Comparison of ENCODE assay signal across 19 mouse cellular contexts in genomic region chr9:120685961-120686360, GRCm38 (mm10).
DNase-seq lines count a peak whose midpoint lies in the region; ATAC-seq lines count a peak whose summit lies in the region.
"Had no signal": no experiment of that assay in that cellular context is flagged by ENCODE, and none has a peak within 500 bp of the region (broad histone marks: within the 10 kb centered on the region; RNA-seq: fewer than 3 reads in every experiment).

No protein-coding gene starts in this region.

- H3K9ac ChIP-seq in forebrain, embryonic 11.5 days (ENCODE audit: low read length) = no peak overlapping the region
- H3K9ac ChIP-seq in forebrain, embryonic 14.5 days (ENCODE audit: low read length) = no peak overlapping the region
- H3K9ac ChIP-seq: embryonic facial prominence, embryonic 15.5 days; heart, embryonic 12.5 days had no signal

- no peak overlapping the region for H3K4me2 ChIP-seq in forebrain, embryonic 11.5 days (ENCODE audit: low read depth, low read length, severe bottlenecking)
- no peak overlapping the region for H3K4me2 ChIP-seq in forebrain, embryonic 14.5 days (ENCODE audit: low read length)
- H3K4me2 ChIP-seq: embryonic facial prominence, embryonic 15.5 days; heart, embryonic 12.5 days had no signal

- H3K36me3 ChIP-seq in forebrain, embryonic 11.5 days (ENCODE audit: control insufficient read depth, insufficient read depth, low read length) = no peaks in the 10 kb centered on the region
- H3K36me3 ChIP-seq in forebrain, embryonic 14.5 days (ENCODE audit: control insufficient read depth, insufficient read depth, low read length) = no peaks in the 10 kb centered on the region
- H3K36me3 ChIP-seq: embryonic facial prominence, embryonic 15.5 days; forebrain, embryonic 10.5 days; heart, embryonic 12.5 days had no signal

- H3K4me1 ChIP-seq in forebrain, embryonic 11.5 days (replicated peaks; ENCODE audit: control insufficient read depth, insufficient read depth, low read length) = peaks cover 8% of the 10 kb centered on the region
- peaks cover 19% of the 10 kb centered on the region for H3K4me1 ChIP-seq in forebrain, embryonic 14.5 days (ENCODE audit: control insufficient read depth, insufficient read depth, low read length)

- no peak overlapping the region for H3K27ac ChIP-seq in forebrain, embryonic 11.5 days (ENCODE audit: low read depth, low read length)
- no peak overlapping the region for H3K27ac ChIP-seq in forebrain, embryonic 14.5 days (ENCODE audit: low read depth, low read length)
- H3K27ac ChIP-seq: embryonic facial prominence, embryonic 15.5 days; forebrain, embryonic 10.5 days; heart, adult 2 months had no signal

- WGBS in forebrain, embryonic 11.5 days = 39% methylated on average over 6 of the region's 7 CpGs
- WGBS in forebrain, embryonic 14.5 days = 50% methylated on average over 6 of the region's 7 CpGs

- DNase-seq in forebrain, embryonic 11.5 days (ENCODE audit: low spot score) = peak; percentile 45
- DNase-seq in forebrain, embryonic 14.5 days (ENCODE audit: low spot score) = no peak
- peak; percentile 53 for DNase-seq in kidney, adult 9 months
- DNase-seq in kidney, postnatal 25 days = no peak
- peak; percentile 56 for DNase-seq in R1 (ENCODE audit: low read depth, low spot score)
- no peak for DNase-seq in thymus, postnatal 36 days
- DNase-seq: adrenal gland, adult 8-10 months; adrenal gland, postnatal 36 days; cerebellum, adult 2 months; cerebellum, postnatal 10 days; gastrocnemius, postnatal 10 days; heart, adult 2 months had no signal

- H3K27me3 ChIP-seq in forebrain, embryonic 11.5 days (ENCODE audit: control insufficient read depth, insufficient read depth, low read length) = no peaks in the 10 kb centered on the region
- no peaks in the 10 kb centered on the region for H3K27me3 ChIP-seq in forebrain, embryonic 14.5 days (replicated peaks; ENCODE audit: control insufficient read depth, insufficient read depth, low read length)
- H3K27me3 ChIP-seq: embryonic facial prominence, embryonic 15.5 days had no signal

- H3K4me3 ChIP-seq in forebrain, embryonic 11.5 days (ENCODE audit: low read depth, low read length) = no peak overlapping the region
- no peak overlapping the region for H3K4me3 ChIP-seq in forebrain, embryonic 14.5 days (ENCODE audit: low read depth, low read length)
- H3K4me3 ChIP-seq: embryonic facial prominence, embryonic 15.5 days; erythroblast, embryonic 14.5 days; forebrain, embryonic 10.5 days; heart, adult 2 months; heart, embryonic 12.5 days had no signal

- no peak for ATAC-seq in forebrain, embryonic 11.5 days (replicated peaks; ENCODE audit: low FRiP score)
- ATAC-seq in forebrain, embryonic 14.5 days = no peak
- ATAC-seq: forebrain, embryonic 16.5 days; hindbrain, embryonic 16.5 days; inflammation-experienced regulatory T-cells, adult 6 months had no signal

- no peaks in the 10 kb centered on the region for H3K9me3 ChIP-seq in forebrain, embryonic 11.5 days (ENCODE audit: control insufficient read depth, low read length)
- no peaks in the 10 kb centered on the region for H3K9me3 ChIP-seq in forebrain, embryonic 14.5 days (replicated peaks; ENCODE audit: control insufficient read depth, low read length)
- H3K9me3 ChIP-seq: embryonic facial prominence, embryonic 15.5 days; forebrain, embryonic 10.5 days; heart, embryonic 12.5 days had no signal

Comparison
In these comparisons a context has a peak if more than half of its experiments do, and no peak if none do; other contexts are left out.
1. DNase-seq: peak in forebrain, embryonic 11.5 days (single experiment), kidney, adult 9 months (single experiment) and R1 (single experiment); none in forebrain, embryonic 14.5 days (single experiment), kidney, postnatal 25 days (0 of 2) and thymus, postnatal 36 days (0 of 2).